Mouse (Mus musculus): ENCODE results near the gene Ctcf. TPM values are rescaled to one million over a fixed set of nuclear protein-coding genes. Genes with fewer than 3 reads are reported as not detected.

Ctcf gene
- polyA plus RNA-seq, 1 experiment from 2014 or later, result 66.1 TPM

DNA sequence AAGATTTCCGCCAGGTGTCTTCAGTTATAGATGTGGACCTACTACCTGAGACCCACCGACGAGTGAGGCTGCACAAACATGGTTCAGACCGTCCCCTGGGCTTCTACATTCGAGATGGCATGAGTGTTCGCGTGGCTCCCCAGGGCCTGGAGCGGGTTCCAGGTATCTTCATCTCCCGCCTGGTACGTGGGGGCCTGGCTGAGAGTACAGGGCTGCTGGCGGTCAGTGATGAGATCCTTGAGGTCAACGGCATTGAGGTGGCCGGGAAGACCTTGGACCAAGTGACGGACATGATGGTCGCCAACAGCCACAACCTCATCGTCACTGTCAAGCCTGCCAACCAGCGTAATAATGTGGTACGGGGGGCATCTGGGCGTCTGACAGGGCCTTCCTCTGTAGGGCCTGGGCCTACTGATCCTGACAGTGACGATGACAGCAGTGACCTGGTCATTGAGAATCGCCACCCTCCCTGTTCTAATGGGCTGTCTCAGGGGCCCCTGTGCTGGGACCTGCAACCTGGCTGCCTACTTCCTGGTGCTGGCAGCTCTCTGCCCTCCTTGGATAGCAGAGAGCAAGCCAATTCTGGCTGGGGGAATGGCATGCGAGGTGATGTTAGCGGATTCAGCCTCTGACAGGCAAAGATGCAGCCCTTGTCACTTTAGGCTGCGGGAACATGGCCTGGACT, 66.5 kb downstream of the Ctcf start:
- Histone ChIP-seq H3K36me3 (peaks cover 31% of the 10 kb centered on the region), H3K4me1 (replicated peaks) (peaks cover 26% of the 10 kb centered on the region), H3K4me3 (no peak overlapping the region), H3K9ac (0 out of 2 replicates have a peak overlapping the region, but pooled peaks have one; percentile 83), H3K27me3 (replicated peaks) (no peaks in the 10 kb centered on the region), H3K4me2 (no peak overlapping the region), H3K9me3 (replicated peaks) (no peaks in the 10 kb centered on the region), H3K27ac (ENCODE audit: poor library complexity, severe bottlenecking) (no peak overlapping the region)
- no peak for ATAC-seq (ENCODE audit: insufficient number of reproducible peaks, low FRiP score)
- WGBS, result 87% methylated on average over 24 of the region's 24 CpGs

DNA sequence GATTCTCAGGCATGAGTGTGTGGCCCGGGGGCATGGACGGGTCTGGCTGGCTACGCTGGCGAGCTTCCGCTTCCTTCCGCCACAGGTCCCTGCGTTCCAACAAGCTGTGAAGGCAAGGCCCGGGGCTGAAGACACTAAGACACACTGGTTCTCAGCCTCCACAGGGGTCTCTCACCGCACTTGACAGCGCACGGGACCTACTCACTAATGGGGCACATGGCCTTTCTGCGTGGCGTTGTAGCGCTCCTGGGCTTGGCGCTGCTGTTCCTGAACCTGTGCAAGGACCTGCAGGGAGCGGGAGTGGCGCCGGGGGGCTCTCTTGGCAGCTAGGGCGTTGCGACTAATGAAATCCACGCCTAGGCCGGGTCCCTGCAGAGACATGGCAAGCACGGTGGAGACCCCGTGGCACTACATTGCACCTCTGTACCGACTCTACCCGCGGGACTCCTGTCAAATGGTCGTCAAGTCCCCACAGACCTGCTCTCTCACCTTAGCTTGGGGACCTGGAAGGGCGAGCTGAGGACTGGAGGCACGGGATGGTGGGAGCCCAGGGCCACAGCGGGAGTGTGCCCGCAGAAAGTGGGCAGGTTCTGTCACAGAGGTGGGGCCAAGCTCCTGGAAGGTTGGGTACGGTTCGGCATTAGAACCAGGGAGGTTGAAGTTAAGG, 67.9 kb downstream of the Ctcf start:
- WGBS, result 91% methylated on average over 34 of the region's 34 CpGs
- Histone ChIP-seq H3K4me3 (no peak overlapping the region), H3K27me3 (replicated peaks) (no peaks in the 10 kb centered on the region), H3K9ac (no peak overlapping the region), H3K4me1 (replicated peaks) (peaks cover 29% of the 10 kb centered on the region), H3K4me2 (no peak overlapping the region), H3K27ac (ENCODE audit: poor library complexity, severe bottlenecking) (no peak overlapping the region), H3K9me3 (replicated peaks) (no peaks in the 10 kb centered on the region), H3K36me3 (peaks cover 21% of the 10 kb centered on the region)
- ATAC-seq (ENCODE audit: insufficient number of reproducible peaks, low FRiP score), result no peak

DNA sequence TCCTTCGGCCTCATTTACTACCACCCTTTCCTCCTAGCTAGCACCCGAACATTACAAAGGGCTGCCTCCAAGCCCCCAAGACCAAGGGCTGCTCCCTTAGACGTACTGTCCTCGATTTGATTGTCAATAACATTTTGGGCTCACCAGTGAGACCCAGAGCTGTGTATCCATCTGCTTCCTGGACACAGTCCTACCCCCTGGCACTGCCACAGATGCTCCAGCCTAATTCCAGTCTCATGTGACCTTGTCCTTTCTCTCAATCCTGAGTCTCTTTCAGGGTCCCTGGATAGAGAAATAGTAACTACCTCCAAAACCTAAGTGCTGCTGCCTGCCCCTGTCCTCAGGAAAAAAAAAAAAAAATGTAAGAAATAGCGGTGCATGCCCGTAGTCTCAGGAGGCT, 68.6 kb downstream of the Ctcf start:
- Histone ChIP-seq H3K36me3 (peaks cover 21% of the 10 kb centered on the region), H3K4me3 (no peak overlapping the region), H3K9ac (no peak overlapping the region), H3K9me3 (replicated peaks) (no peaks in the 10 kb centered on the region), H3K27ac (ENCODE audit: poor library complexity, severe bottlenecking) (no peak overlapping the region), H3K4me1 (replicated peaks) (peaks cover 26% of the 10 kb centered on the region), H3K4me2 (no peak overlapping the region), H3K27me3 (replicated peaks) (no peaks in the 10 kb centered on the region)
- ATAC-seq (ENCODE audit: insufficient number of reproducible peaks, low FRiP score), result no peak
- WGBS, result 87% methylated on average over 6 of the region's 6 CpGs

DNA sequence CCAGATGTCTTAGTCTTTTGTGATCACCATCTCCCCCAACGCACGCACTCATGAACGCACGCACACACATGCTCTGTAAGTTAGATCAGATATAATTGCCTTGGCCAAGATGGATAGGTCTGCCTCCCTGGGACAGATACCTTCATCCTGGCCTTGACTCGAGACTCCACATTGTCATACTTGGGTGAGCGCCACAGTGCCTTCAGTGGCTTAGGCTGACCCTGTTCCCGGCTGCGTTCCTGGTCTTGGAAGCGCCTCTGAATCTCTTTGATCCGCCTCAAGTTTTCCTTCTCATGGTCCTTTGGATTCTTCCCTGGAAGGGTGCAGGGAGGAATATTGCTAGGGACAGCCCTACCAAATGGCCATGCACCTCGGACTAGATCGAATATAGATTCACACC, 70.1 kb downstream of the Ctcf start:
- no peak overlapping the region for H3K9ac ChIP-seq
- H3K4me2 ChIP-seq, result peak overlapping the region; percentile 98
- H3K4me3 ChIP-seq, result peak overlapping the region; percentile 74; the same call in 1 of the 2 replicates
- H3K9me3 ChIP-seq (replicated peaks), result no peaks in the 10 kb centered on the region
- H3K36me3 ChIP-seq, result peaks cover 21% of the 10 kb centered on the region
- H3K27me3 ChIP-seq (replicated peaks), result no peaks in the 10 kb centered on the region
- H3K4me1 ChIP-seq (replicated peaks), result peaks cover 21% of the 10 kb centered on the region
- 86% methylated on average over 12 of the region's 12 CpGs for WGBS
- no peak for ATAC-seq (ENCODE audit: insufficient number of reproducible peaks, low FRiP score)
- H3K27ac ChIP-seq (ENCODE audit: poor library complexity, severe bottlenecking), result no peak overlapping the region

DNA sequence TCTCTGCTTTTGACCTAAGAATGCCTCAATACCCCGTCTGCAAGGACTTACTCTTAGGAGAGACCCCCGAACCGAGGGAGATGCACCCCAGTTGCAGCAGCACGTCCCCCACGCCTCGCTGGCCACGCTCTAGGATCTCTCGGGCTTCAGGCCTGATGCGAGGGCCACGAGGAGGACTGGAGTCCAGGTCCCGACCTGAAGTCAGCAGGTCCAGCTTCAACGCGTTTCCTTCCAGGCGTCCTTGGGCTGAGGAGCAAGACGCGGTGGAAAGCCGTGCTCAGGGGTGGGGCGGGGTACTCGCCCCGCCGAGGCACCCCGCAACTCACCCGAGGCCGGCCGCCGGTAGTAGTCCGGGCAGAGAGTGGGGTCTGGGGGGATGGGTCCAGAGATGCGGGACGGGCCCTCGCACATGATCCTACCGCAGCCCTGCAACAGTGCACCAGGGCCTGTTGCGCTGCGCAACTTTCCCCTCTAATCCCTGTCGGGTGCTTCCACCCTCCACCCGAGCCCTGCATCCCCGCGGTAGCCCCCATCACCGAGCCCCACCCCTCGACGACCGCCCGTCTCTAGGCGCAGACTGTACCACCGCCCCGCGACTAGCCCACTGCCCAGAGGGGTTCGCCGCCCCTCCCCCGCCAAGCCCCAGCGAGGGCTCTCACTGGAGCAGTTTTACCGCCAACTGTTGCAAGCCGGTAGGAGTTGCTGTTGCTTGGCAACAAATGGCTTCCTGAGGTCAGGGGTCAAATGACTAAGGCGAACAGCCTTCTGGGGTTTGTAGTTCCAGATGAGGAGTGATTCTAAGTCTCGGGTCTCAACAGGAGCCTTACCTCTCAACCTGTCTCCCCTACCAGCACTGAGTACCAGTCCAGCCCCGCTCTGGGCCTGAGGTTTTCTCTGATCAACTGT, 71.4 kb downstream of the Ctcf start, which contains the start of the genes 4933405L10Rik and Enkd1:
TSS of gene 4933405L10Rik (plus strand) at position 158 of the 906 bp plus-strand sequence.
TSS of gene Enkd1 (minus strand) at position 713 of the 906 bp plus-strand sequence.
- peak within 1 kb of the TSS; percentile 98 for H3K4me2 ChIP-seq
- peaks cover 9% of the 10 kb centered on the region for H3K4me1 ChIP-seq (replicated peaks)
- peak within 1 kb of the TSS; percentile 74 for H3K4me3 ChIP-seq
- H3K9me3 ChIP-seq (replicated peaks), result no peaks in the 10 kb centered on the region
- no peaks in the 10 kb centered on the region for H3K27me3 ChIP-seq (replicated peaks)
- ATAC-seq (ENCODE audit: insufficient number of reproducible peaks, low FRiP score), result peak; percentile 80
- peaks cover 18% of the 10 kb centered on the region for H3K36me3 ChIP-seq
- 1% methylated on average over 55 of the region's 55 CpGs for WGBS
- no peak within 1 kb of the TSS for H3K27ac ChIP-seq (ENCODE audit: poor library complexity, severe bottlenecking)
- peak within 1 kb of the TSS; percentile 81 for H3K9ac ChIP-seq

DNA sequence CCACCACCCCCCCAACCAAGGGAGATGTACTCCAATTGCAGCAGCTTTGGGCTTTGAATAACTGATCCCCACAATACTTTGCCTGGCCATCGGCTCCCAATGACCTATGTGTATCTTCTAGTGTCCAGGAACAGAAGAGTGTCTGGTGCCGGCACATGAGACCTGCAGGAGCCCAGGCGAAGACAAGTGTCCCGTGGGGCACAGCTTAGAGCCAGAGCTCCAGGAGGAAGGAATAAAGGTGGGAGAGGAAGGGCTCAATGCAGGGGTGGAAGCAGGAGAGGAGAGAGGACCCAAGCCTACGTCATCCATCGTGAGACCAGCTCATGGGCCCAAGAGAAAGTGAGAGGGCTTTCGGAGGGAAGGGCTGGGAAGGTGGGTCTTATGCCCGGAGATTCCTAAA, 72.3 kb downstream of the Ctcf start:
- Histone ChIP-seq H3K4me3 (no peak overlapping the region), H3K36me3 (peaks cover 9% of the 10 kb centered on the region), H3K9me3 (replicated peaks) (no peaks in the 10 kb centered on the region), H3K9ac (no peak overlapping the region), H3K27ac (ENCODE audit: poor library complexity, severe bottlenecking) (no peak overlapping the region), H3K4me1 (replicated peaks) (peaks cover 9% of the 10 kb centered on the region), H3K27me3 (replicated peaks) (no peaks in the 10 kb centered on the region), H3K4me2 (no peak overlapping the region)
- no peak for ATAC-seq (ENCODE audit: insufficient number of reproducible peaks, low FRiP score)
- WGBS, result 89% methylated on average over 8 of the region's 8 CpGs

DNA sequence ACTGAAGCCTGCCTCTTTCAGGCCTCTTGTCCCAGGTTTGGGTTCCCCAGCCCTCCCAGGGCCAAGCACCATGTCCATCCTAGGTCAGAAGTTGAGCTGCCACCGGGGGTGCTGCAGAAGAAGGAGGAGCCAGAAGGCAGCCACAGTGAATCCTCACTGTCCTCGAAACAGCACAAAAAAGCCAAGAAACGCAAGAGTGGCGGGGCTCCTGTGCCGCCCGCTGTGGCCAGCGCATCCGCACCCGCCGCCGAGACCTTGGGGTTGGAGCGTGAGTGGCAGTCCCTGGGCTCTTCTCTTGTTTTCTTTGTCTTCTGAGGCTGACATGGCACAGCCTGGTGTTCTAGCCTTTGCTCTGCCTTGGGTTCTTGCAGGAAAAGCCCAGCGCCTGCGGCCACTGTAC, 72.9 kb downstream of the Ctcf start:
- 68% methylated on average over 14 of the region's 14 CpGs for WGBS

DNA sequence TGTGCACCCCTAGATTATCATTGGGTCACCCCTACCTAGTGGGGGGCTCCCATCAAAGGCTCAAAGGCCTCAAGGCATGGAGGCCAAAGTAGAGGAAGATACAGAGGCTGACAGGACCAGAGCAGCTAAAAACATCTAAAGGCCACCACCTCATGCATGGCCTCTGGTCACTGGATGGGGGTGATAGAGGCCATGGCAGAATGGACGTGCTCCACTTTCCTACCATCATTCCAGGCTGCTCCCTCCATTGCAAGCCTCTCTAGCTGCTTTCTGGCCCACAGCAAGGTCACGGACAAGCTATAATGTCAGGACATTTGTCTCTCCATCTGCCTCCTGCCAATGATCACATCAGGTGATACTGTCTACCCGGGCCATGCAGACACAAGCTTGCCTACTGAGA, 75.9 kb downstream of the Ctcf start:
- peaks cover 5% of the 10 kb centered on the region for H3K4me1 ChIP-seq (replicated peaks)
- no peak overlapping the region for H3K9ac ChIP-seq
- no peak overlapping the region for H3K4me2 ChIP-seq
- no peaks in the 10 kb centered on the region for H3K9me3 ChIP-seq (replicated peaks)
- no peak overlapping the region for H3K27ac ChIP-seq (ENCODE audit: poor library complexity, severe bottlenecking)
- no peaks in the 10 kb centered on the region for H3K27me3 ChIP-seq (replicated peaks)
- 72% methylated on average over 3 of the region's 3 CpGs for WGBS
- H3K36me3 ChIP-seq, result peaks cover 6% of the 10 kb centered on the region
- ATAC-seq (ENCODE audit: insufficient number of reproducible peaks, low FRiP score), result no peak
- no peak overlapping the region for H3K4me3 ChIP-seq

More for the DNA sequence above, 72.9 kb downstream of the Ctcf start:
- H3K4me2 ChIP-seq, result no peak overlapping the region
- ATAC-seq (ENCODE audit: insufficient number of reproducible peaks, low FRiP score), result no peak
- H3K27ac ChIP-seq (ENCODE audit: poor library complexity, severe bottlenecking), result no peak overlapping the region
- H3K4me1 ChIP-seq (replicated peaks), result peaks cover 9% of the 10 kb centered on the region
- H3K4me3 ChIP-seq, result no peak overlapping the region
- H3K9me3 ChIP-seq (replicated peaks), result no peaks in the 10 kb centered on the region
- no peak overlapping the region for H3K9ac ChIP-seq
- H3K27me3 ChIP-seq (replicated peaks), result no peaks in the 10 kb centered on the region
- H3K36me3 ChIP-seq, result peaks cover 3% of the 10 kb centered on the region

- Histone ChIP-seq H3K4me3 (no peak overlapping the region), H3K9me3 (replicated peaks) (no peaks in the 10 kb centered on the region), H3K27me3 (replicated peaks) (no peaks in the 10 kb centered on the region), H3K4me2 (no peak overlapping the region), H3K36me3 (peaks cover 6% of the 10 kb centered on the region), H3K4me1 (replicated peaks) (no peaks in the 10 kb centered on the region), H3K27ac (ENCODE audit: poor library complexity, severe bottlenecking) (no peak overlapping the region), H3K9ac (no peak overlapping the region)
- WGBS, result 8% methylated on average over 3 of the region's 3 CpGs
- ATAC-seq (ENCODE audit: insufficient number of reproducible peaks, low FRiP score), result peak; percentile 44; the same call in 1 of the 2 replicates
Observed at GRCm38 (mm10) chr8:105714139-105714538, 77.8 kb downstream of the Ctcf start.

DNA sequence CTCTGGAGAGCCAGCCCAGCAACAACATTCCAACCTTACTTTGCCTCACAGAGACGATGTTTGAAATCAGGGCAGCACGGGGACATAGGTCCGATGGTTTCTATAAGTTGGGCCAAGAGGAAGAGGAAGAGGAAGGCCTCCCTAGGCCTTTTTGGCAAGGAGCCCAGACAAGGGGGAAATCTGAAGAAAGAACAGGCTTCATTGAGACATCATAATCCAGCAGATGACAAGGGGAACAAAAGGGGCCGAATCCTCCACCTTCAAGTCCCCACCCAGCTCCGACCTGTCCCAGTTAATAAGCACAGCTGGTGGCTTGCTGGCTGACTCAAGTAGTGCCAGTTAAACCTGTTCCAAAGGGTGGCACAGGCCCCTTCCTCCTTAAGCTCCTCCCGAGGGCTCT, 78.7 kb downstream of the Ctcf start:
- H3K27me3 ChIP-seq (replicated peaks), result no peaks in the 10 kb centered on the region
- no peaks in the 10 kb centered on the region for H3K4me1 ChIP-seq (replicated peaks)
- no peak for ATAC-seq (ENCODE audit: insufficient number of reproducible peaks, low FRiP score)
- no peak overlapping the region for H3K4me2 ChIP-seq
- H3K4me3 ChIP-seq, result no peak overlapping the region
- no peak overlapping the region for H3K9ac ChIP-seq
- 67% methylated on average over 6 of the region's 6 CpGs for WGBS
- no peaks in the 10 kb centered on the region for H3K9me3 ChIP-seq (replicated peaks)
- peak overlapping the region; percentile 31; the same call in 1 of the 2 replicates for H3K27ac ChIP-seq (ENCODE audit: poor library complexity, severe bottlenecking)
- peaks cover 6% of the 10 kb centered on the region for H3K36me3 ChIP-seq

Data from heart, embryonic 12.5 days (tissue).